Mouse (Mus musculus) cortical plate, adult 2 months (tissue): ENCODE data around the gene Prrx2.

Experiments
- CTCF ChIP-seq: fragments of 200-500 bp; IDR thresholded peaks from 2 replicates; pipeline ENCODE4 v1.5.1; 2011; ENCODE audit warnings: mild to moderate bottlenecking, control low read depth, low read length; ENCODE audit not compliant: insufficient read depth; ENCODE audit errors: extremely low read depth
- POLR2A ChIP-seq: fragments of 200-500 bp; IDR thresholded peaks from 2 replicates; pipeline ENCODE4 v1.6.1; 2011; ENCODE audit warnings: mild to moderate bottlenecking, low read length, control low read depth; ENCODE audit not compliant: insufficient read depth; ENCODE audit errors: extremely low read depth

GRCm38 (mm10) chr2:30874445-30874844 is 39.7 kb downstream of the Prrx2 start:
- no peak for TF ChIP-seq CTCF
- TF ChIP-seq POLR2A, result no peak
